Mouse (Mus musculus) midbrain, embryonic 14.5 days (tissue): ENCODE results near the gene Borcs6. TPM values are rescaled to one million over a fixed set of nuclear protein-coding genes. Genes with fewer than 3 reads are reported as not detected.

Experiments used
- ATAC-seq: fragments of 200-750 bp; cut with Nextera tagmentation; 2 replicates; pipeline ENCODE4 v1.8.0; 2017; ENCODE audit warnings: moderate number of reproducible peaks, moderate library complexity; ENCODE audit not compliant: low FRiP score, low TSS enrichment
- DNase-seq: peaks from one replicate; pipeline ENCODE4 v3.0.0-alpha.2; 2015
- H3K27ac ChIP-seq: fragments of 300-500 bp; sonication (generic); replicated peaks from 2 replicates; pipeline ENCODE4 v1.5.1; 2014; ENCODE audit warnings: mild to moderate bottlenecking, low read depth, low read length, moderate library complexity
- H3K27me3 ChIP-seq: fragments of 300-500 bp; sonication (generic); 2 replicates; pipeline ENCODE4 v1.6.1; 2014; ENCODE audit warnings: low read length, control low read depth, mixed read lengths; ENCODE audit not compliant: control insufficient read depth, insufficient read depth
- H3K36me3 ChIP-seq: fragments of 300-500 bp; sonication (generic); 2 replicates; pipeline ENCODE4 v1.6.1; 2014; ENCODE audit warnings: low read length, control low read depth; ENCODE audit not compliant: control insufficient read depth, insufficient read depth
- H3K4me1 ChIP-seq: fragments of 300-500 bp; sonication (generic); 2 replicates; pipeline ENCODE4 v1.6.1; 2014; ENCODE audit warnings: mild to moderate bottlenecking, antibody characterized with exemption, low read length, control low read depth; ENCODE audit not compliant: control insufficient read depth, insufficient read depth
- H3K4me2 ChIP-seq: fragments of 300-500 bp; sonication (generic); 2 replicates; pipeline ENCODE4 v1.6.1; 2014; ENCODE audit warnings: mild to moderate bottlenecking, low read length, moderate library complexity
- H3K4me3 ChIP-seq: fragments of 300-500 bp; sonication (generic); replicated peaks from 2 replicates; pipeline ENCODE4 v1.5.1; 2014; ENCODE audit warnings: low read depth, low read length
- H3K9ac ChIP-seq: fragments of 300-500 bp; sonication (generic); replicated peaks from 2 replicates; pipeline ENCODE4 v1.6.1; 2014; ENCODE audit warnings: mild to moderate bottlenecking, low read length, moderate library complexity
- H3K9me3 ChIP-seq: fragments of 300-500 bp; sonication (generic); 2 replicates; pipeline ENCODE4 v1.6.1; 2016; ENCODE audit warnings: low read length, control low read depth, mixed read lengths; ENCODE audit not compliant: control insufficient read depth
- WGBS: fragments of 180-500 bp; shearing (Covaris S2); extraction: QIAGEN DNeasy Blood & Tissue Kit; methylation state at CpG from one replicate; pipeline ENCODE4 v1.1.7; 2014; 5-methylcytosine and 5-hydroxymethylcytosine counted together
- polyA plus RNA-seq: library from polyadenylated mRNA; unstranded; fragments of >200 nt; fragmentation: Nextera tagmentation; extraction: Ambion mirVana; gene quantifications from 2 replicates; pipeline ENCODE4 v1.2.1, GENCODE M21; 2014

Borcs6 gene
- polyA plus RNA-seq, 1 experiment from 2014 or later, result 17.3 TPM

- ATAC-seq (peak; percentile 34), DNase-seq (peak; percentile 94)
- peak overlapping the region; percentile 54 for H3K9ac ChIP-seq
- peak overlapping the region; percentile 75 for H3K27ac ChIP-seq
- H3K4me2 ChIP-seq, result peak overlapping the region; percentile 85
- H3K4me3 ChIP-seq, result peak overlapping the region; percentile 52
- H3K9me3 ChIP-seq, result no peaks in the 10 kb centered on the region
- H3K4me1 ChIP-seq, result peaks cover 48% of the 10 kb centered on the region
- peaks cover 31% of the 10 kb centered on the region for H3K36me3 ChIP-seq
- H3K27me3 ChIP-seq, result no peaks in the 10 kb centered on the region
- WGBS, result under 1% methylated on average over 19 of the region's 19 CpGs
Observed at GRCm38 (mm10) chr11:69098762-69099091, 39.2 kb downstream of the Borcs6 start.

GRCm38 (mm10) chr11:69099177-69099914 is 39.8 kb downstream of the Borcs6 start:
- H3K4me3 ChIP-seq, result peak overlapping the region; percentile 52
- no peaks in the 10 kb centered on the region for H3K27me3 ChIP-seq
- peak overlapping the region; percentile 75 for H3K27ac ChIP-seq
- no peak for ATAC-seq
- peak overlapping the region; percentile 85 for H3K4me2 ChIP-seq
- WGBS, result 1% methylated on average over 22 of the region's 22 CpGs
- peaks cover 37% of the 10 kb centered on the region for H3K36me3 ChIP-seq
- H3K9me3 ChIP-seq, result no peaks in the 10 kb centered on the region
- H3K9ac ChIP-seq, result peak overlapping the region; percentile 54
- H3K4me1 ChIP-seq, result peaks cover 46% of the 10 kb centered on the region
- peak; percentile 61 for DNase-seq

GRCm38 (mm10) chr11:69099915-69100345 is 40.4 kb downstream of the Borcs6 start:
- under 1% methylated on average over 23 of the region's 23 CpGs for WGBS
- peak; percentile 9; the same call in 1 of the 2 replicates for ATAC-seq
- Histone ChIP-seq H3K9me3 (no peaks in the 10 kb centered on the region), H3K9ac (peak overlapping the region; percentile 54), H3K27ac (peak overlapping the region; percentile 75), H3K4me3 (peak overlapping the region; percentile 52), H3K4me2 (peak overlapping the region; percentile 85), H3K36me3 (peaks cover 43% of the 10 kb centered on the region), H3K27me3 (no peaks in the 10 kb centered on the region), H3K4me1 (peaks cover 44% of the 10 kb centered on the region)
- peak; percentile 91 for DNase-seq

- no peak for DNase-seq
- H3K27me3 ChIP-seq, result no peaks in the 10 kb centered on the region
- H3K36me3 ChIP-seq, result peaks cover 51% of the 10 kb centered on the region
- H3K9ac ChIP-seq, result peak overlapping the region; percentile 54
- no peak for ATAC-seq
- peaks cover 37% of the 10 kb centered on the region for H3K4me1 ChIP-seq
- H3K4me2 ChIP-seq, result peak overlapping the region; percentile 85
- H3K9me3 ChIP-seq, result no peaks in the 10 kb centered on the region
- 90% methylated on average over 20 of the region's 20 CpGs for WGBS
- H3K4me3 ChIP-seq, result peak overlapping the region; percentile 52
- no peak overlapping the region for H3K27ac ChIP-seq
Observed at GRCm38 (mm10) chr11:69100639-69101360, 41.3 kb downstream of the Borcs6 start.

- Histone ChIP-seq H3K4me3 (no peak overlapping the region), H3K9ac (no peak overlapping the region), H3K27ac (no peak overlapping the region), H3K27me3 (no peaks in the 10 kb centered on the region), H3K9me3 (no peaks in the 10 kb centered on the region), H3K4me1 (peaks cover 32% of the 10 kb centered on the region), H3K36me3 (peaks cover 61% of the 10 kb centered on the region), H3K4me2 (no peak overlapping the region)
- ATAC-seq (no peak), DNase-seq (no peak)
- WGBS, result 93% methylated on average over 21 of the region's 21 CpGs
Observed at GRCm38 (mm10) chr11:69101604-69102402, 42.3 kb downstream of the Borcs6 start.

- WGBS, result 96% methylated on average over 7 of the region's 7 CpGs
- H3K27me3 ChIP-seq, result no peaks in the 10 kb centered on the region
- no peaks in the 10 kb centered on the region for H3K9me3 ChIP-seq
- H3K27ac ChIP-seq, result no peak overlapping the region
- no peak for ATAC-seq
- H3K4me2 ChIP-seq, result no peak overlapping the region
- no peak for DNase-seq
- H3K36me3 ChIP-seq, result peaks cover 66% of the 10 kb centered on the region
- no peak overlapping the region for H3K4me3 ChIP-seq
- no peak overlapping the region for H3K9ac ChIP-seq
- H3K4me1 ChIP-seq, result peaks cover 26% of the 10 kb centered on the region
Observed at GRCm38 (mm10) chr11:69102403-69102725, 42.8 kb downstream of the Borcs6 start.

- Histone ChIP-seq H3K4me3 (no peak overlapping the region), H3K36me3 (peaks cover 74% of the 10 kb centered on the region), H3K9ac (no peak overlapping the region), H3K27me3 (no peaks in the 10 kb centered on the region), H3K27ac (no peak overlapping the region), H3K4me1 (peaks cover 19% of the 10 kb centered on the region), H3K4me2 (no peak overlapping the region), H3K9me3 (no peaks in the 10 kb centered on the region)
- DNase-seq (no peak), ATAC-seq (no peak)
- WGBS, result 94% methylated on average over 14 of the region's 14 CpGs
Observed at GRCm38 (mm10) chr11:69103121-69103520, 43.6 kb downstream of the Borcs6 start.

- peaks cover 79% of the 10 kb centered on the region for H3K36me3 ChIP-seq
Observed at GRCm38 (mm10) chr11:69103531-69104435, 44.3 kb downstream of the Borcs6 start.

More at GRCm38 (mm10) chr11:69103531-69104435, 44.3 kb downstream of the Borcs6 start:
- no peak overlapping the region for H3K4me2 ChIP-seq
- no peaks in the 10 kb centered on the region for H3K9me3 ChIP-seq
- no peak overlapping the region for H3K27ac ChIP-seq
- ATAC-seq (no peak), DNase-seq (no peak)
- no peak overlapping the region for H3K9ac ChIP-seq
- H3K4me3 ChIP-seq, result no peak overlapping the region
- WGBS, result 90% methylated on average over 15 of the region's 15 CpGs
- H3K27me3 ChIP-seq, result no peaks in the 10 kb centered on the region
- H3K4me1 ChIP-seq, result peaks cover 12% of the 10 kb centered on the region
